Mouse (Mus musculus) heart, postnatal 4 days (tissue): ENCODE measurements around the gene Sema6d. TPM values are rescaled to one million over a fixed set of nuclear protein-coding genes. Genes with fewer than 3 reads are reported as not detected.

Source experiments
- DNase-seq: peaks from one replicate; pipeline ENCODE4 v3.0.0; 2021
- total RNA-seq, 2 experiments: library from RNA; stranded (reverse); gene quantifications; 2 replicates each; pipeline ENCODE4 v1.2.3; 2021

Sema6d gene
- 10 to 100 TPM; 42.9 to 46.6 TPM for total RNA-seq

- DNase-seq, result peak; percentile 19
These were observed at the start of gene Sema6d for GRCm38 (mm10) chr2:124089813-124090230. Gene Sema6d (plus strand): TSS chr2:124089969.

DNA sequence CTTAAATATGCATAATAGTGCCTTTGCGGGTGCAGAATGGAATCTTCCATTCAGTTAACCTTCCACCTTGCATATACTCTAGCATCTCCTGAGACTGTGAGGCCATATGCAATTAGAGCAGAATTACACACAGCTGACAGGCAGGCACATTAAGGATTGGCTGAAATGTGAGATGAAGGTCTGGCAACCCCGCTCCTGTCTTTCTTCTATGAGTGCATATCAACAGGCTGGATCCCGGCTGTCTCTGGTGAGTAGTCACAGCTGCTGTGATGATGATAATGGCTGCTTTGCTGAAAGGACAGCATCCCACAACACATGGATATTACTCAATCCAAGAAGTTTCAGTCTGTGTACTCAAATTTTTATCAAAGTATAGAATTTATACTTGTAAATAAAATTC, 29.9 kb upstream of the Sema6d start:
- no peak for DNase-seq

DNA sequence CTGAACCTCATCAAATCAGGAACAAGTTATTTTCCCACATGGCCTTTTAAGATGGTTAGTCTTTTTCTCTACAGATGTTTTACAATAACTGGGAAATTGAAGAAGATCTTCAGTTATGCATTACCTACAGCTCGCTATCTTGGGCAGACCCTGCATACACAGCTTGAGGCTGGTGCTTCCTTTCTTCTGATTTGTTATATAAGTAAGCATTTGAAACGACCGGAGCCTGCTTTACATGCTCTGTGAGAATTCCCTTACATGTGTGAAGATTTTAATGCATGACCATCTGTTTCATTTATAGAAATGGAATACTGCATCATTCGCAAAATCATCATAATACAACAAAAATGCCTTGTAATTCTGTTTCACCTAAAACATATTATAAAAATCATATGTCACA, 21.4 kb upstream of the Sema6d start:
- DNase-seq, result no peak

DNA sequence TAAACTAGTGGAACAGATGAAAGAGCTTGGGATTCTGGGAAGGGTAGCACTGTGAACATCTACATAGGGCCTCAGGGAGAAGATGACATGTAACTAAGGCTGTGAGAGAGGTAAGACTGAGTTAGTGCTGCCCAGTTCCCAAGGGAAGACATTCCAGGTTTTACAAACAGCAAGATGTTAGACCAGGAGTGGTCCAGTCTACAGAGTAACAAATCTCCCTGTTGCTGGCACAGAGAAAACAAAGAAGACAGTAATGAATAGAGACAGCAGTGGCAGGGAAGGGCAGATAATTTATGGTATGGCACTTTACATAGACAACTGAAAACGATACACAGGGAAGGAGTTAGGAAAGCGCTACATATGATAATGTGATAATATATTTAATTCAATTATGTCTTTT, 19.1 kb upstream of the Sema6d start:
- no peak for DNase-seq

- DNase-seq, result no peak
These were observed 18.4 kb upstream of the Sema6d start for GRCm38 (mm10) chr2:124071380-124071779.

GRCm38 (mm10) chr2:124090231-124091141, 717 bp downstream of the Sema6d start:
- peak; percentile 9 for DNase-seq

DNA sequence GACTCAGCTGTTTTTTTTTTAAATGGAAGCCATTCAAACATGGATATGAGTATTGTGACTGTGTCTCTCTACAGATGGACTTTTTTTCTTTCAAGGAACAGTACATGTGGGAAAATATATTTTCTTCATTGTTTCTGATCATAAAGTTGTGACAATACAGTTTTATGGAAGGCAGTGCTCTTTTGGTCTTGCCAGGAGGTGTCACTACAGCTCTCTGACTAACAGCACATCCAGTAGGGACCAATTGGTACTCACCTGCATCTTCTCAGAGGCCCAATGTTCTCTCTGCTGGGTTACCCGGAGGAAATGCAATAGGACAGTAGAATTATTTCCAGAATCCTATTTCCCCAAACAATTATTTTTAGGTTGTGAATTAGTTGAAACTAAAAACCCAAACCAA, 9.9 kb downstream of the Sema6d start:
- DNase-seq, result no peak

GRCm38 (mm10) chr2:124100486-124101200, 10.9 kb downstream of the Sema6d start:
- DNase-seq, result peak; percentile 76

DNA sequence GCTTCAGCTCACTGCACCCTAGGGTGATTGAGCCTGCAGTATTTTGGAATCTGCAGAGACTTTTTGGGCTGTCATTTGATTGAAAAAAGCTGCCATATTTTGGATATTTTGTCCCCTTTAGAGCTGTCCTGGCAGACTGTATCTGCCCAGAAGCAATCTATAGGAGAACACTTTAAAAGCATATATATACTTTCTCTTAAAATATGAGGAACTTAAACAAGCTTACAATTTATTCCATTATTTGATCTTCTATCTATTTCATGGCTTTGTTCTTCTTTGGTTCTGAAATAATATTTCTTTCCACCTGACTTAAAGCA, 11.4 kb downstream of the Sema6d start:
- DNase-seq, result no peak

DNA sequence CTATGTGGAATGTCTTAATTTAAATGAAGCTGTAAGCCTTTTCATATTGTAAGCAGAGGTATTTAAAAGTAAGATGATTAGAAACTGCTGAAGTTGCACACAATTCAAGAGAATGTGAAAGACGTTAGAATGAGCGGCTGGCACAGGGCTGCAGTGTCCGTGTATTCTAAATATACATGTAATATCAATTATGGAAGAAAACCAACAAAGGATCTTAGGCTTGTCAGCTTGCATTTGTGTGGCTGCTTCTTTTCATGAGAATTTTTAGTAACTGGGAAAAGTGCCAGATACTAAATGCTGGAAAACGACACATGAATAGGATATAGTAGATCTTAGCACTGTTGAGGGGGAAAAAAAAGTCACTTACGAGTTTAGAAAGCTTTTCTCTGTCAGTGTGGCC, 11.8 kb downstream of the Sema6d start:
- no peak for DNase-seq

GRCm38 (mm10) chr2:124103277-124103676, 13.5 kb downstream of the Sema6d start:
- DNase-seq, result no peak

GRCm38 (mm10) chr2:124118469-124119243, 28.9 kb downstream of the Sema6d start:
- no peak for DNase-seq

GRCm38 (mm10) chr2:124120355-124120754, 30.6 kb downstream of the Sema6d start:
- DNase-seq, result peak; percentile 29

GRCm38 (mm10) chr2:124121539-124121938, 31.8 kb downstream of the Sema6d start:
- DNase-seq, result no peak

DNA sequence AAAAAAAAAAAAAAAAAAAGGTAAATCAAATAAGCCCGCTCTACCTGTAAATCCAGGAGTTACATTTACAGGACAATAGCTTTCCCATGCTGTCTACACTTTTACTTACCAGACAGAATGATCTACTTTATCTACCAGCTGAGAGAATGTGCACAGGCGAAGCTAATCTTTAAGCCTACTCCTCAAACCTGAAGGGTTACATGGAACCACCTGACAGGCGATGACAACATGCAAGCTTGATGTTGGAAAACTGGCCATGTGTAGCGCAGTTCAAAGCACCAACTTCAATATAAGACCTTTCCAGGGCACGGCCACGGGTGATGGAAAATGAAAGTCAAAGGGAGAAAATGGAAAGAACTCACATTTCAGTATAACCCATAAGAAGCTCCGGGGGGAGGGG, 35.7 kb downstream of the Sema6d start:
- no peak for DNase-seq

- no peak for DNase-seq
These were observed 37.1 kb downstream of the Sema6d start for GRCm38 (mm10) chr2:124126853-124127252.

GRCm38 (mm10) chr2:124130876-124131275, 41.1 kb downstream of the Sema6d start:
- DNase-seq, result no peak

DNA sequence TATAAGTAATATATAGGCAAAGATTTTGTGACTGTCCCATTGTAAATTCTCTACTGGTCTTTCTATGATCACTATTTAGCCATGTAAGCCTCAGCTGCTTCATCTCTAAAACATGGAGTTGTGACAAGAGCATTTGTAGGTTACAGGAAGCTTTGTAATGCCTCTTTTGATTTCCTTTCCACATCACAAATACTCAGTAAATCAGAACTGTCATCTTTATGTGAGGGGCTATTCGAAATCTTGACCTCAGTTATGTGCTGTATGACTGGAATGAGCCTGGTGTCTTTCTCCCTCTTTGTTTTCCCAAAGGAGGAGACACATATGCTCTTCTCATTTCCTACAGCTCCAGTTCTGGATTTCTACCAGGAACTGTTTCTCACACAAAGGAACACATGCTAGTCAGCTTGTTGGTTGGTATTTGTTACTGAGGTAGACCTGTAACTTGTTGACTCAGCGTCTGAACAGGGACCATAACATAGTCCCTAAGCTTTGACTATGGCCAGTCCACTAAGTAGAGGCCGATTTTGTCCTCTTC, 51.8 kb downstream of the Sema6d start:
- no peak for DNase-seq

DNA sequence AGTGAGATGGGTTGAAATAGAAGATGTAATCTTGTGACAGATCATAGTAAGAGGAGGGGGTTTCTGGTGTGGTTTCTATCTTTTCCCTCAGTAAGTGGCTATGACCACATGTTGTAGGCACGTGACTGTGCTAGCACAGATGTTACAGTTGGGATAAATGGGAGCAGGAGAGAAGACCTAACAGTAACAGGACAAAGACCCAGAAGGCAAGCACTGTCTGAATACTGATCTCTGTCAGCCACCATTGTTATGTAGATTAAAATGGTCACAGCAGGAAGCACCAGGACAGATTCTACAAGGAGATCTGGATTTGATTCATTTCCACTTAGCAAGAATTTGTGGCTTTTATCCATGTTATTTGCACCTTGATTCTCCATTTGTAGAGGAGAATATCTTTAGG, 55.8 kb downstream of the Sema6d start:
- no peak for DNase-seq

GRCm38 (mm10) chr2:124158158-124158557, 68.4 kb downstream of the Sema6d start:
- DNase-seq, result no peak

DNA sequence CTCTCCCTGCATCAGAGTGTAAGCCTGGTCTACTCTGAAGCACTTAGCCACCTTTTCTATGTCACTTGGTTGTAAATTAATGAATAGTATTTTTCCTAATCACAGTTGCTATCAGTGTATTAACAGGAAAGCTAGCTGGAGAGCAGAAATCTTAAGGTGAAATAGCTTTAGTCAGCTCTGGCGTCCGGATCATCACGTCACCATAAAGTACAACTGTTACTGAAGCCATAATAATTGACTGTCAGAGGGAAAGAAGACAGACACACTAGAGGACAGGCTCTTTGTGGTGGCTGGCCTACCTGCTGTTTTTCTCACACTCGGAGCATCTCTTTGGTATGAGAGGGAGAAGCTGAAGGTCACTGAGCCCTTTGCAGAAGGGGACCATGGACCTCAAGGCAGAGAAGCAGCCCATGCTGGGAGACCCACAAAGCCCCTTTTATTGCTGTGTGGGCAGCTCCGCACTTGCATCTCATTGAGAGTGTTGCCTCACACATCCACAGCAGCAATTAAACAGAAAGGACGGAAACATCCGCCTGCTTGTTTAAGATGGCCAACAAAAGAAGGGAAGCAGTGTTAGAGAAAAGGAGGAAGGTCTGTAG, 72.3 kb downstream of the Sema6d start:
- DNase-seq, result no peak

- DNase-seq, result no peak
These were observed 78.6 kb downstream of the Sema6d start for GRCm38 (mm10) chr2:124168411-124168810.
